Mouse (Mus musculus): ENCODE measurements around the gene Armc12. TPM values are rescaled to one million over a fixed set of nuclear protein-coding genes. Genes with fewer than 3 reads are reported as not detected.
A peak's percentile ranks its signal among the peaks of the same experiment; 100 is the strongest.

The Armc12 gene
- polyA plus RNA-seq (2015; fragmentation: Nextera tagmentation; extraction: Ambion mirVana): not detected in 2 replicates

DNA sequence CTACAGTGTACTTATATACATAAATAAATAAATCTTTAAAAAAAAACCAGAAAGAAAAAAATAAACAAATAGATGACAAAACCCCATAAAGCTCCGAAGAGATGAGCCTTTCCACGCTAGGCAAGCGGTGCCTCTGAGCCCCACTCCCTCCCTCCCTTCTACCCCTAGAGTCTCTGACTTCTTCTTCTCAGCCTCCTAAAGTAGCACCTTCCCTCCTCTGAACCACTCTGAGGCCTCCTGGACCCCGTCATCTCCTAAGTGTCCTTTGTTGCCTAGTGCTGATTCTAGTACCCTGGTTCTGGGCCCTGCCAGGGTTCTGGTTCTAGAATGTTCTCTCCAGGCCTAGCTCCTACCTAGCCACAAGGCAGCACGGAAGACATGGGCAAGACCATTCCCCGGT, at the start of gene Armc12:
Gene Armc12, plus strand, starts transcription at position 301 of the 400 bp plus-strand sequence.
- ATAC-seq (ENCODE audit: low read depth): no peak
- Histone ChIP-seq H3K27me3 (ENCODE audit: control insufficient read depth, insufficient read depth, low read depth, low read length) (no peaks in the 10 kb centered on the region), H3K4me2 (ENCODE audit: low read depth, low read length) (no peak within 1 kb of the TSS), H3K27ac (ENCODE audit: low read length) (no peak within 1 kb of the TSS), H3K4me3 (ENCODE audit: low read depth, low read length) (no peak within 1 kb of the TSS), H3K9ac (ENCODE audit: low read depth, low read length) (no peak within 1 kb of the TSS), H3K9me3 (replicated peaks; ENCODE audit: control insufficient read depth, low read length) (no peaks in the 10 kb centered on the region), H3K4me1 (ENCODE audit: control insufficient read depth, low read depth, low read length) (peaks cover 6% of the 10 kb centered on the region), H3K36me3 (ENCODE audit: control insufficient read depth, insufficient read depth) (no peaks in the 10 kb centered on the region)
- WGBS (ENCODE audit: insufficient replicate concordance): 65% methylated on average over 6 of the region's 6 CpGs

DNA sequence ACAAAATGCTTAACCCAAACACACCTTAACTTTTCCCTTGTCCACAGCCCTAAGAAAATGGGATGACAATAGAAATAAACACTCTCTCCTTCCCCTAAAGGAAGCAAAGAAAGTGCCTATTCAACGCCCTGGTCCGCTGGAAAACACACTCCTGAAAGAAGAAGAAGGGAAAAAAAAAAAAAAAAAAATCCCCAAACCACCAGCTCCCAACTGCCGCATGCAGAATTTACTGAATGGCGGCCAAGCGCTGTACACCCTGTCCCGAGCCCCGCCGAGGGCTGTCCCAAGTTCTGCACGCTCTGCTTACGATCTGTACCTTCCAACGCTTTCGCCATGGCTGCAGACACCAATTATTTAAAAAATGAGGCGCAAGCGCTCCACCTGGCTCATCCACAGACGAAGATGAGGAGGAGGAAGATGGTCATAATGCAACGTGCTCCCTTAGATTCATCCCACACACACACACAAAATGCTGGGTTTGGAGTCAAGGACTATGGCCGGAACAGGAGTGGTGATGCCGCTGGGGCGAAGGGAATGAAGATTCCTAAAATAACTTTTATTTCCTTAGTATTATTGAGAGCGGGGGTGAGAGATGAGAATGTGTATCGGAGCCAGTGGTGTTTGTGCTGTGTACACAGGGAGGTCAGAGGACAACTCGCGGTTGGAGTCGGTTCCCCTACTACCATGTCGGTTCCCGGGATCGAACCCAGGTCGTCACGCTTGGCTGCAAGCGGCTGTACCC, 45.7 kb upstream of the Armc12 start:
- H3K9ac ChIP-seq (ENCODE audit: low read depth, low read length): peak overlapping the region; percentile 71
- WGBS (ENCODE audit: insufficient replicate concordance): 5% methylated on average over 30 of the region's 30 CpGs
- H3K9me3 ChIP-seq (replicated peaks; ENCODE audit: control insufficient read depth, low read length): 0 out of 2 replicates have a peak, but pooled peaks cover 2% of the 10 kb centered on the region
- peaks cover 10% of the 10 kb centered on the region for H3K4me1 ChIP-seq (ENCODE audit: control insufficient read depth, low read depth, low read length)
- peak overlapping the region; percentile 69 for H3K27ac ChIP-seq (ENCODE audit: low read length)
- no peak for ATAC-seq (ENCODE audit: low read depth)
- H3K4me3 ChIP-seq (ENCODE audit: low read depth, low read length): peak overlapping the region; percentile 75
- H3K36me3 ChIP-seq (ENCODE audit: control insufficient read depth, insufficient read depth): no peaks in the 10 kb centered on the region
- peaks cover 7% of the 10 kb centered on the region for H3K27me3 ChIP-seq (ENCODE audit: control insufficient read depth, insufficient read depth, low read depth, low read length)
- peak overlapping the region; percentile 88 for H3K4me2 ChIP-seq (ENCODE audit: low read depth, low read length)

DNA sequence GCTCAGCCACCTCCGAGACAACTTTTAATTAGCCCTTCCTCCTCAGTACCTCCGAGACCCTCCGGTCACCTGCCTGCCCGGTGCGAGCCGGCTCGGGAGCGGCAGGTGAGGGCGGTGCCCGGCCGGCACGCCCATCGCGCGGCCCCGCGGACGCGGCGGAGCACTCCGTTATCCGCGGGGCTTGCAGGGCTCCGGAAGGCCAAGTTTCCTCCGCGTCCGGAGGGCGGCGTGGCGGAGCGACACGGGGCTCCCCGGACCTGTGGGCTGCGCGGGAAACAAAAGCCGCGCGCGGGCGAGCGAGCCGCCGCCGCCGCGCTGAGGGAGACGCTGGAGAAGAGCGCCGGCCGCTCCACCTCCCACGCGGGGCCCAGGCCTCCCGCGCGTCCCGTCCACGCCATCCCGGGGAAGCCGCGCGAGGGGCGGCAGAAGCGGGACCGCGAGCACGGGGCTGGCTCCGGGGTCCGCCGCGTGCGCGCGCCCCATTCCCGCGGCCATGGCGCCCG, 45.1 kb upstream of the Armc12 start:
- Histone ChIP-seq H3K4me2 (ENCODE audit: low read depth, low read length) (peak overlapping the region; percentile 88), H3K4me3 (ENCODE audit: low read depth, low read length) (peak overlapping the region; percentile 75), H3K36me3 (ENCODE audit: control insufficient read depth, insufficient read depth) (no peaks in the 10 kb centered on the region), H3K27me3 (ENCODE audit: control insufficient read depth, insufficient read depth, low read depth, low read length) (peaks cover 7% of the 10 kb centered on the region), H3K9ac (ENCODE audit: low read depth, low read length) (peak overlapping the region; percentile 71), H3K4me1 (ENCODE audit: control insufficient read depth, low read depth, low read length) (peaks cover 10% of the 10 kb centered on the region), H3K9me3 (replicated peaks; ENCODE audit: control insufficient read depth, low read length) (0 out of 2 replicates have a peak, but pooled peaks cover 2% of the 10 kb centered on the region), H3K27ac (ENCODE audit: low read length) (peak overlapping the region; percentile 69)
- under 1% methylated on average over 58 of the region's 77 CpGs for WGBS (ENCODE audit: insufficient replicate concordance)
- peak; percentile 4 for ATAC-seq (ENCODE audit: low read depth)

DNA sequence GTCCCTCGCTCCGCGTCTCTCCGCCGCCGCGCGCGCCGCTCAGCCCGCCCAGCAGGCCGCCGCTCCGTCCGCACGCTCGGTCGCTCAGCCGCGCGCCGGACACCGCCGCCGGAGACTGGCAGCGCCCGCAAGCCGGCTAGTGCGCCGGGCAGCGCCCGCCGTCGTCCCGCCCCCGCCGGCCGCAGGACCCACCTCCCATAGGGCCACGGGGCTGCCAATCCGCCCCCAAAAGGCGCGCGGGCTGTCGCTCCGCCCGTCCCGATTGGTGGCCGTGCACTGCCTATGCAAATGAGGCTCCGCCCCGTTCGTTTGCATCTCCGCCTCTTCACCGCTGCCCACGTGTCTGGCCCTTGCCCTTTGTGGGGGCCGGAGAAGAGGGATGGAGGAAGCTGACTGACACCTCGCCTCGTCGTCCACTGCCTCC, 44.6 kb upstream of the Armc12 start:
- Histone ChIP-seq H3K4me3 (ENCODE audit: low read depth, low read length) (peak overlapping the region; percentile 75), H3K9me3 (replicated peaks; ENCODE audit: control insufficient read depth, low read length) (0 out of 2 replicates have a peak, but pooled peaks cover 2% of the 10 kb centered on the region), H3K36me3 (ENCODE audit: control insufficient read depth, insufficient read depth) (no peaks in the 10 kb centered on the region), H3K9ac (ENCODE audit: low read depth, low read length) (peak overlapping the region; percentile 71), H3K4me1 (ENCODE audit: control insufficient read depth, low read depth, low read length) (peaks cover 10% of the 10 kb centered on the region), H3K27me3 (ENCODE audit: control insufficient read depth, insufficient read depth, low read depth, low read length) (peaks cover 7% of the 10 kb centered on the region), H3K4me2 (ENCODE audit: low read depth, low read length) (peak overlapping the region; percentile 88), H3K27ac (ENCODE audit: low read length) (peak overlapping the region; percentile 69)
- WGBS (ENCODE audit: insufficient replicate concordance): under 1% methylated on average over 33 of the region's 58 CpGs
- peak; percentile 99 for ATAC-seq (ENCODE audit: low read depth)

DNA sequence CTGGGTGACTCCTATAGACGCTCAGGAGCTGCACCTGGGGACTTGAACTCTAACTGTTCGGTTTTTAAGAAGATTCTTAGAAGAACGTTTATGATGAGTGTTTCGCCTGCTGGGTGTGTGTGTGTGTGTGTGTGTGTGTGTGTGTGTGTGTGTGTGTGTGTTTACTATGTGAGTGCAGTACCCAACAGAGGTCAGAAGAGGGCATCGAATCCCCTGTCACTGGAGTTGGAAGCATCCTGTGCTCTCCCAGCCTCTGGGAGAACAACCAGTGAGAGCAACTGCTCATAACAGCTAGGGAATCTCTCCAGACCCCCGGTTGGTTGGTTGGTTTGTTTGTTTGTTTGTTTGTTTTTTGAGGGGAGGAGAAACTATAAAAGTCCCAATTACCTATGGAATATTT, 43.9 kb upstream of the Armc12 start:
- 60% methylated on average over 6 of the region's 6 CpGs for WGBS (ENCODE audit: insufficient replicate concordance)

DNA sequence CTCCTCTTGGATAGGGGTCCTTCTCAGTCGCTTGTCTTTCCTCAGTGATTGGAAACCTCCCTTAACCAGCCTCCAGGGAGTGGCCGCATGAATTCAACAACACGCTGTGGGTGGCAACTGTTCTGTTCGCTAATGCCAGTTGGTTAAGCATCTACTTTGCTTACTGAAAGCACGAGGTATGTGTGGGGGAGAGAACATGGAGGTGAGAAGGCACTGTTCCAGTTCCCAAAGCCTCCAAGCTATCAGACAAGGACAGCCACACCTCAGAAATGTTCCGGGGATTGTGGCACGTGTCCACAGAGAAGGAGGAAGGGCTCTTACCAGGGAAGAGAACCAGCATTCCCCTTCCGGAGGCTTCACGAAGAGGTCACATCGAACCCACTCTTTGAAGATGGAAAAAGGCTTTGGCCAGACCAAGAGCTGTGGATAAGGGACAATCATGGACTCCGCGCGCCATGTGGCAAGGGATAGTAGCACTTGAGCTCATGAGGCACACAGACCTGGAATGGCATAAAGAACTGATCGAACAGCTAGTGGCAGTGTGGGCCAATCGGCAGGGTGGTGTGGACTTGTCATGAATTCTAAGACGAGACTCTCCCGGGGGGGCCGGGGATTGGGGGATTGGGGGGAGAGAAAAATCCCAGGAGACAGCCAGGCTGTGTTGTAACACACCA, 42.9 kb upstream of the Armc12 start:
- no peak for ATAC-seq (ENCODE audit: low read depth)
- no peak overlapping the region for H3K4me3 ChIP-seq (ENCODE audit: low read depth, low read length)
- peaks cover 7% of the 10 kb centered on the region for H3K27me3 ChIP-seq (ENCODE audit: control insufficient read depth, insufficient read depth, low read depth, low read length)
- H3K4me2 ChIP-seq (ENCODE audit: low read depth, low read length): no peak overlapping the region
- H3K4me1 ChIP-seq (ENCODE audit: control insufficient read depth, low read depth, low read length): peaks cover 10% of the 10 kb centered on the region
- 0 out of 2 replicates have a peak, but pooled peaks cover 2% of the 10 kb centered on the region for H3K9me3 ChIP-seq (replicated peaks; ENCODE audit: control insufficient read depth, low read length)
- 75% methylated on average over 18 of the region's 18 CpGs for WGBS (ENCODE audit: insufficient replicate concordance)
- H3K27ac ChIP-seq (ENCODE audit: low read length): no peak overlapping the region
- H3K36me3 ChIP-seq (ENCODE audit: control insufficient read depth, insufficient read depth): no peaks in the 10 kb centered on the region
- H3K9ac ChIP-seq (ENCODE audit: low read depth, low read length): no peak overlapping the region

More for the DNA sequence above, 43.9 kb upstream of the Armc12 start:
- 0 out of 2 replicates have a peak, but pooled peaks cover 2% of the 10 kb centered on the region for H3K9me3 ChIP-seq (replicated peaks; ENCODE audit: control insufficient read depth, low read length)
- H3K27ac ChIP-seq (ENCODE audit: low read length): no peak overlapping the region
- no peak overlapping the region for H3K9ac ChIP-seq (ENCODE audit: low read depth, low read length)
- H3K4me3 ChIP-seq (ENCODE audit: low read depth, low read length): no peak overlapping the region
- peaks cover 10% of the 10 kb centered on the region for H3K4me1 ChIP-seq (ENCODE audit: control insufficient read depth, low read depth, low read length)
- ATAC-seq (ENCODE audit: low read depth): no peak
- H3K4me2 ChIP-seq (ENCODE audit: low read depth, low read length): peak overlapping the region; percentile 88; the same call in 1 of the 2 replicates
- no peaks in the 10 kb centered on the region for H3K36me3 ChIP-seq (ENCODE audit: control insufficient read depth, insufficient read depth)
- peaks cover 7% of the 10 kb centered on the region for H3K27me3 ChIP-seq (ENCODE audit: control insufficient read depth, insufficient read depth, low read depth, low read length)

DNA sequence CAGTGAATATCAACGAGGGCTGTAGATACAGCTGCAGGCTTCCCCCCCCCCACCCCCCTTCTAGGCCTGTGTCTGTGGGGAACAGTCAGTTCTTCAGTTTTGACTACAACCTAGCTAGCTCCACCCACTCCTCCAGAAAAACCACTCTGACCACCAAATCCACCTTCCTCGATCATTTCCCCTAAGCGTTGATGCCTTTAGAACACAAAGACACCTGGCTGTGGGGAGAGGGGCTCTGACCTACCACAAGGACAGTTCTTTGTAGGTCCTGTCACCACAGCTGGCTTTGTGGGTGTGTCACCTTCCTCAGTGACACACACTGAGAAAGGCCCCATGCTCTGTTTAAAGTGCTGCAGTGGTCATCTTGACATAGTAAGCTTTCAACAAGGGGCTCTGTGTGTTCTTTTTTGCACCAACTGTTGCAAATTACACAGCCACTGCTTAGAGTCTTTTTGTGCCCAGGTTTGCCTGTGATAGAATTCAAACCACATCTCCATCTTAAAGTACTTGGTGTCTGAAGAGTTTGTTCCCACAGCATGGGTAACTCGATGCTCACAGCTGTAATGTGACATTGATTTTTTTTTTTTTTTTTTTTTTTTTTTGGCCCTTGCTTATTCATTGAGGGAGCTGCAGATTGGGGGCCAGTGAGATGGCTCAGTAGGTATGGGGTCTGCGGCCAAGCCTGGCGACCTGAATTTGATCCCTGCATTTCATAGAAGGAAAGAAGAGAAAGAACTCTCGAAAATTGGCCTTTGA, 42.2 kb upstream of the Armc12 start:
- peaks cover 10% of the 10 kb centered on the region for H3K4me1 ChIP-seq (ENCODE audit: control insufficient read depth, low read depth, low read length)
- H3K4me3 ChIP-seq (ENCODE audit: low read depth, low read length): no peak overlapping the region
- ATAC-seq (ENCODE audit: low read depth): no peak
- H3K9me3 ChIP-seq (replicated peaks; ENCODE audit: control insufficient read depth, low read length): 0 out of 2 replicates have a peak, but pooled peaks cover 2% of the 10 kb centered on the region
- no peak overlapping the region for H3K9ac ChIP-seq (ENCODE audit: low read depth, low read length)
- peaks cover 7% of the 10 kb centered on the region for H3K27me3 ChIP-seq (ENCODE audit: control insufficient read depth, insufficient read depth, low read depth, low read length)
- H3K36me3 ChIP-seq (ENCODE audit: control insufficient read depth, insufficient read depth): no peaks in the 10 kb centered on the region
- H3K27ac ChIP-seq (ENCODE audit: low read length): no peak overlapping the region
- 34% methylated on average over 7 of the region's 7 CpGs for WGBS (ENCODE audit: insufficient replicate concordance)
- no peak overlapping the region for H3K4me2 ChIP-seq (ENCODE audit: low read depth, low read length)

DNA sequence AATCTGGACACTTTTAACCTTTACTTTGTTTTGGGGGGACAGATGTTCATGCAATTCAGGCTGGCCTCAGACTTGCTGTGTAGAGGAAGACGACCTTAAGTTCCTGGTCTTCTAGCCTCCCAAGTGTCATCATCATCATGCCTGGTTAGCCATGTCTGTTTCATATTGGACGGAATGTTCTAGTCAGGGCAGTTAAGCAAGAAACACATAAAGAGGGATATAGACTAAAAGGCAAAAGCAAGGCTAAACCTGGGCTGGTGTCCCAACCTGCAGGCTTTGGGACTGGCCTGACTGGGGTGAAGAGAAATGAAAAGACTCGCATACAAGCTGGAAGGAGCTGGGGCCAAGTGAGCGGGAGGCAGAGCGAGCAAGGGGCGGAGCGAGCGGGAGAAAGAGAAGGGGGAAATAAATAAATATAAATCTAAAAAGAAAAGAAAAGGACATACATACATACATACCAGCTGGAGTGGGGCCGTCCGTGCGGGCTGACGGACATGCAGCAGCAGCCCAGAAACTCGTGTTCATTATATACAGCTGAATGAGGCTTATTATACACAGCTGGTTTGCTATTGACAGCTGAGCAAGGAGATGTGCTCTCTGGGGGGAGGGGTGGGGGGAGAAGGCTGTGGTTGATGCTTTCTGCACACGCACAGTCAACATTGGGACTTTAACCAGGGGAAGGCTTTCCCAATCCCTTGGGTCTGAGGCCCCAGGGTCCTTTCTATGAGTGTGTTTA, 39.4 kb upstream of the Armc12 start:
- Histone ChIP-seq H3K9ac (ENCODE audit: low read depth, low read length) (no peak overlapping the region), H3K4me1 (ENCODE audit: control insufficient read depth, low read depth, low read length) (peaks cover 4% of the 10 kb centered on the region), H3K9me3 (replicated peaks; ENCODE audit: control insufficient read depth, low read length) (0 out of 2 replicates have a peak, but pooled peaks cover 2% of the 10 kb centered on the region), H3K4me2 (ENCODE audit: low read depth, low read length) (no peak overlapping the region), H3K27ac (ENCODE audit: low read length) (no peak overlapping the region), H3K27me3 (ENCODE audit: control insufficient read depth, insufficient read depth, low read depth, low read length) (no peaks in the 10 kb centered on the region), H3K36me3 (ENCODE audit: control insufficient read depth, insufficient read depth) (no peaks in the 10 kb centered on the region), H3K4me3 (ENCODE audit: low read depth, low read length) (no peak overlapping the region)
- no peak for ATAC-seq (ENCODE audit: low read depth)
- WGBS (ENCODE audit: insufficient replicate concordance): 74% methylated on average over 14 of the region's 14 CpGs

All from liver, embryonic 16.5 days (tissue).